Mouse (Mus musculus) liver, embryonic 11.5 days (tissue): Measurements from ENCODE around the gene Zfp93. TPM values are rescaled to one million over a fixed set of nuclear protein-coding genes. Genes with fewer than 3 reads are reported as not detected.
A peak's percentile ranks its signal among the peaks of the same experiment; 100 is the strongest.
"Not testable (repeated sequence)": the region's sequence is repeated elsewhere in the genome, so short reads cannot be mapped to it uniquely, and the experiment has no call there.

Source experiments
- ATAC-seq: fragments of 200-750 bp; cut with Nextera tagmentation; replicated peaks from 2 replicates; pipeline ENCODE4 v1.8.0; 2017; ENCODE audit warnings: moderate number of reproducible peaks, mild to moderate bottlenecking, moderate TSS enrichment, moderate library complexity; ENCODE audit not compliant: low FRiP score
- DNase-seq: peaks from one replicate; pipeline ENCODE4 v3.0.0-alpha.2; 2017; ENCODE audit warnings: low spot score
- H3K27ac ChIP-seq: fragments of 300-500 bp; sonication (generic); 2 replicates; pipeline ENCODE4 v1.5.1; 2014; ENCODE audit warnings: mild to moderate bottlenecking, low read depth, low read length, control low read depth
- H3K27me3 ChIP-seq: fragments of 300-500 bp; sonication (generic); replicated peaks from 2 replicates; pipeline ENCODE4 v1.6.1; 2014; ENCODE audit warnings: low read length, mixed read lengths; ENCODE audit not compliant: control insufficient read depth, insufficient read depth
- H3K36me3 ChIP-seq: fragments of 300-500 bp; sonication (generic); 2 replicates; pipeline ENCODE4 v1.6.1; 2014; ENCODE audit warnings: mild to moderate bottlenecking, low read length, moderate library complexity, mixed read lengths; ENCODE audit not compliant: control insufficient read depth, insufficient read depth
- H3K4me1 ChIP-seq: fragments of 300-500 bp; sonication (generic); replicated peaks from 2 replicates; pipeline ENCODE4 v1.6.1; 2014; ENCODE audit warnings: low read length, mixed read lengths; ENCODE audit not compliant: control insufficient read depth, insufficient read depth
- H3K4me2 ChIP-seq: fragments of 300-500 bp; sonication (generic); 2 replicates; pipeline ENCODE4 v1.6.1; 2014; ENCODE audit warnings: mild to moderate bottlenecking, control low read depth, moderate library complexity
- H3K4me3 ChIP-seq: fragments of 300-500 bp; sonication (generic); 2 replicates; pipeline ENCODE4 v1.5.1; 2014; ENCODE audit warnings: low read depth, low read length, control low read depth
- H3K9ac ChIP-seq: fragments of 300-500 bp; sonication (generic); 2 replicates; pipeline ENCODE4 v1.6.1; 2014; ENCODE audit warnings: low read depth, low read length, control low read depth
- H3K9me3 ChIP-seq: fragments of 300-500 bp; sonication (generic); 2 replicates; pipeline ENCODE4 v1.6.1; 2016; ENCODE audit warnings: low read length, inconsistent platforms, mixed read lengths; ENCODE audit not compliant: control insufficient read depth
- WGBS: fragments of 180-500 bp; shearing (Covaris S2); extraction: QIAGEN DNeasy Blood & Tissue Kit; methylation state at CpG from one replicate; pipeline ENCODE4 v1.1.7; 2014; 5-methylcytosine and 5-hydroxymethylcytosine counted together
- polyA plus RNA-seq: library from polyadenylated mRNA; unstranded; fragments of >200 nt; fragmentation: Nextera tagmentation; extraction: Ambion mirVana; gene quantifications from 2 replicates; pipeline ENCODE4 v1.2.1, GENCODE M21; 2014

Zfp93 gene
- polyA plus RNA-seq, 1 experiment from 2014 or later, result 3.8 TPM

DNA sequence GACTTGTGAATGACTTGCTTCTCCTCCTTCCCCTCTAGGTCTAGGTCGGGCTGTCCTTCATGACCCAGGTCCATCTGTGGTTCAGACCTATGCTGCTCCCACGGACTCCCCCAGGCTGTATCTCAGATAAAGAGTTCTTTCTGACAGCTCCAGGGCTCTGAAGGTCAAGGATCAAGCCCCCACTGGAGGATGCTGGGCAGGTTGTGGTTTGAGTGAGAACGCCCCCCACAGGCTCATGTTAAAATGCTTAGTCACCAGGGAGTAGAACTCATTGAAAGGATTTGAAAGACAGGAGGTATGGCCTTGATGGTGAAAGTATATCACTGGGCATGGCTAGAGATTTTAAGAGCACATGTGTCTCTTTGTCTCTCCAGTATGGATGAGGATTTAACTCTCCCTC, 964 bp upstream of the Zfp93 start:
- Histone ChIP-seq H3K9me3 (no peaks in the 10 kb centered on the region), H3K4me1 (no peaks in the 10 kb centered on the region), H3K9ac (no peak overlapping the region), H3K27me3 (no peaks in the 10 kb centered on the region), H3K36me3 (no peaks in the 10 kb centered on the region), H3K4me3 (no peak overlapping the region), H3K27ac (no peak overlapping the region), H3K4me2 (no peak overlapping the region)
- DNase-seq (no peak), ATAC-seq (no peak)
- WGBS, result 65% methylated on average over 3 of the region's 3 CpGs

DNA sequence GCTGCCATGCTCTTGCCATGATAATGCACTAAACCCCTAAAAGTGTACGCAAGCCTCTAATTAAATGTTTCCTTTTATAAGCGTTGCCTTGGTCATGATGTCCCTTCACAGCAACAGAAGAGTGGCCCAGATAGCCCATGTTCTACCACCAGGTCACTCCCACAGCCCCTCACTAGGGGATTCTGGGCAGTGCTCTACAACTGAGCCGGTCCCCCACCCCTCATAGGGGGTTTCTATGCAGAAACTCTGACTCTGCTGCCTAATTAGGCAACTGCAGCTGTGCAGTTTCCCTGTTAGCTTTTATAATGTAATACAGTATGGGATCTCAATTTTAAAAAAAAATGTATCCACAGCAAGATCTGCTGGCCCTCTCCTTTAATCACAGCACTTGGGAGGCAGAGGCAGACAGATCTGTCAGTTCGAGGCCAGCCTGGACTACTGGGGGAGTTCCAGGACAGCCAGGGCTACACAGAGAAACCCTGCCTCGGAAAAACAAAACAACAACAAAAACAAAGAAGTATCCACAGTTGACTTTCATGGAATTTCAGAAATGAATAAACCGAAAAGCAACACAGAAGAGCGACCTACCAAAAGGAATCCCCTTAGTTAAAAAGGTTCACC, 443 bp upstream of the Zfp93 start:
- Histone ChIP-seq H3K4me2 (peak overlapping the region; percentile 77), H3K27me3 (no peaks in the 10 kb centered on the region), H3K9ac (peak overlapping the region; percentile 67), H3K4me1 (no peaks in the 10 kb centered on the region), H3K4me3 (peak overlapping the region; percentile 67), H3K27ac (no peak overlapping the region), H3K36me3 (peaks cover 2% of the 10 kb centered on the region), H3K9me3 (no peaks in the 10 kb centered on the region)
- DNase-seq, result no peak
- peak; percentile 13; the same call in 1 of the 2 replicates for ATAC-seq
- WGBS, result 36% methylated on average over 7 of the region's 7 CpGs

DNA sequence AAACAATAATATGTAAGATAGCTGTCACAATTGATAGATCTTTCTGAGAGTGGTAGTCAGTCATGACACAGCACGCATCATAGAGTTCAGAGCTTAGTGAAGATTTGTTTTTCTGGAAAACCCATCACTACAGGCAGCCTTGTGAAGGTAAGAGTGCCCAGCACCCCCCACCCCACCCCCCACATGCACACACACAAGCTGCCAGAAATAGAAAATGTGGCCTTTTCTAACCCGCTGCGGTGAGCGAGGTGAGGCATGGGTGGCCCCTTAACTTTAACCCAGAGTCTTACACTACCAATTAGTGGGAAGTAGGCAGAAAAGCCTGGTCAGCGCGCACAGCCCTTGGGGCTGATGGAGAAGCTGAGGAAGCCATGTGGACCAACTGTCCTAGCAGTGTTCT, 971 bp downstream of the Zfp93 start:
- Histone ChIP-seq H3K9me3 (no peaks in the 10 kb centered on the region), H3K4me3 (no peak overlapping the region), H3K36me3 (peaks cover 7% of the 10 kb centered on the region), H3K9ac (no peak overlapping the region), H3K27ac (no peak overlapping the region), H3K4me2 (no peak overlapping the region), H3K4me1 (no peaks in the 10 kb centered on the region), H3K27me3 (no peaks in the 10 kb centered on the region)
- ATAC-seq, result no peak
- 90% methylated on average over 6 of the region's 6 CpGs for WGBS
- DNase-seq, result no peak

DNA sequence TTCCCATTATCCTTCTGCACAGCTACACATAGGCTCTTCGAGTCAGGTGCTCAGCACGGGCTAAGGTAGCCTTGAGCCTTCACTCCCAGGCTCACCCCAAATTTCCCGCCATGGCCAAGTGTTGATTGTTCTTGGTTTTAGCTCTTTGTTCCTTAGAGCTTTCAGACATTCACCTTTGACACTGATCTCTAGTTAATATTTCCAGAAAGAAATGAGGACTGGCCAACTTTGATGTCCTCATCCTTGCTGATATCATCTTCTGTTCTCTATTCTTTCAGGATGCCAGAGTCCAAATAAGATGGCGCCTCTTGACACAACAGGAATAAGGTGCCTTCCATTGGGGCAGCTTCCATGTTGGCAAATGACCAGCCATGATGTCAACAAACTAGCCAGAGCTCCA, 4.2 kb downstream of the Zfp93 start:
- no peak overlapping the region for H3K4me3 ChIP-seq
- ATAC-seq (no peak), DNase-seq (no peak)
- no peak overlapping the region for H3K27ac ChIP-seq
- no peaks in the 10 kb centered on the region for H3K4me1 ChIP-seq
- H3K4me2 ChIP-seq, result no peak overlapping the region
- 90% methylated on average over 4 of the region's 4 CpGs for WGBS
- no peak overlapping the region for H3K9ac ChIP-seq
- no peaks in the 10 kb centered on the region for H3K27me3 ChIP-seq
- peaks cover 10% of the 10 kb centered on the region for H3K36me3 ChIP-seq
- H3K9me3 ChIP-seq, result no peaks in the 10 kb centered on the region

DNA sequence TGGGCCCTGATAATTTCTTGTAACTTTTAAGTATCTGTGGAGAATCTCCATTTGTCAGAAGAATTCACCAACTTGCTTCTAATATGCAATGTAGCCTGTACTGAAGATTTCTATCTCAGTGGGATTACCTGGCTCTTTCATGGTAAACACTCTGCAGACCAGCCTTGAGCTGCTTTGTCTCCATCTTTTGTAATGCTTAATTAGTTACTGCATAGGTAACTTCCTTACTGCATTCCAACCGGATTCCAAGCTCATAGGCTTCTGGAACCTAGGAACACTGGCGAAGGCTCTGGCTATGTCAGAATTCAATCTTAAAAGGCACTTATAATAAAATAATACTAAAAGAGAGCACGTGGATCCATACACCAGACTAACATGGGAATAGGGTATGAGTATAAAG, 8.6 kb downstream of the Zfp93 start:
- H3K36me3 ChIP-seq, H3K4me2 ChIP-seq, H3K9ac ChIP-seq, H3K4me1 ChIP-seq, H3K4me3 ChIP-seq, H3K27ac ChIP-seq, H3K27me3 ChIP-seq, H3K9me3 ChIP-seq, DNase-seq, ATAC-seq: not testable (repeated sequence)
- 83% methylated on average over 3 of the region's 3 CpGs for WGBS

DNA sequence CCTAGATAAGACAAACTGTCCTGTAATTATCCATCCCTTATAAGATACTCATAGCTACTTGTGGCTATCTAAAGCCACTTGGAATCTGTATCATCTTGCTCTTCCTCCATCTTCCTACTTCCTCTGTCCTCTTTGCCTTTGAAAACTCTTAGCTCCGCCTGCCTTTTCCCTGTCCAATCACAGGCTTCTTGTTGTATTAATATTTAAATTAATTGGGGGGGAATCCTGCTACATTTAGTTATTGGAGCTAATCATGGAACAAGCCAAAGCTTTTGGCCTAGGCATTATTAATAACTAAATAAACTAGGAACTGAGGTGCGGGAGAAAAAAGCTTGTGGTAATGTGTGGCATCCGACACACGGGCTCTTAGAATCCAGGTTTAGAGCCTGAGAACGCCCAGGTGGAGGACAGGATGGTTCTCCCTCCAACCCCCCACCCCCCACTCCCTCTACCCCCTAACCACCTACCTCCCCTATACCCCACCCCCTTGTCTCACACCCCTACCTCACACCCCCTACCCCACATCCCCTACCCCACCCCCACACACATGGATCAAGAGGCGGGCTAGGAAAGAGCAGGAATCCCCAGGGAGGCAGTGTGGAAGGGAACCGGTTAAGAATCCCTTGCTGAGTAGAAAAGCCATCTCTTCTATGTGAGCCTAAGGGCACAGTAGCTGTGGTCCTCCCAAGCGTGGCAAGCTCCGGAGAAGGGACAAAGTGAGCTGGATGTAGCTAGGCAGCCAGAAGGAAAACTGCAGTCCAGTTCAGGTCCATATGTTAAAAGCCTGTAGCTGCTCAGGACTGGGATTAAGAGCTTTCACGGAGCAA, 10.0 kb downstream of the Zfp93 start:
- Histone ChIP-seq H3K36me3 (peaks cover 3% of the 10 kb centered on the region; the same call in 1 of the 2 replicates), H3K27me3 (no peaks in the 10 kb centered on the region), H3K27ac (no peak overlapping the region), H3K4me2 (no peak overlapping the region), H3K9ac (no peak overlapping the region), H3K9me3 (no peaks in the 10 kb centered on the region), H3K4me1 (no peaks in the 10 kb centered on the region), H3K4me3 (no peak overlapping the region)
- ATAC-seq (no peak), DNase-seq (no peak)
- WGBS, result 54% methylated on average over 10 of the region's 10 CpGs

DNA sequence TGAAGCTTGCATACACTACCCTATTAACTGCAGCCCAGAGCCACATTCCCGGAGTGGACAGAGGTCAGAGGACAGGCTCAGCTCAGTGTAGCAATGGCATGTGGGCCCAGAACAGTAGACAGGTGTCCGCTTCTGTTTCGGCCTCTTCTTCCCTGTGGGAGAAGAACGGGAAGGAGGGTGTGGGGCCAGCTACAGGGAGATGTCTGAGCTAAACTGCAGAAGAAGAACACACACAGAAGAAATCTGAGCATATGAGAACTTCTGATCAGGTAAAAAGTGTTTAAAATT, 10.6 kb downstream of the Zfp93 start:
- H3K4me2 ChIP-seq, result no peak overlapping the region
- peaks cover 2% of the 10 kb centered on the region; the same call in 1 of the 2 replicates for H3K36me3 ChIP-seq
- DNase-seq (no peak), ATAC-seq (no peak)
- H3K4me1 ChIP-seq, result no peaks in the 10 kb centered on the region
- WGBS, result 57% methylated on average over 4 of the region's 4 CpGs
- H3K27ac ChIP-seq, result no peak overlapping the region
- no peaks in the 10 kb centered on the region for H3K9me3 ChIP-seq
- H3K4me3 ChIP-seq, result no peak overlapping the region
- H3K27me3 ChIP-seq, result no peaks in the 10 kb centered on the region
- H3K9ac ChIP-seq, result no peak overlapping the region

DNA sequence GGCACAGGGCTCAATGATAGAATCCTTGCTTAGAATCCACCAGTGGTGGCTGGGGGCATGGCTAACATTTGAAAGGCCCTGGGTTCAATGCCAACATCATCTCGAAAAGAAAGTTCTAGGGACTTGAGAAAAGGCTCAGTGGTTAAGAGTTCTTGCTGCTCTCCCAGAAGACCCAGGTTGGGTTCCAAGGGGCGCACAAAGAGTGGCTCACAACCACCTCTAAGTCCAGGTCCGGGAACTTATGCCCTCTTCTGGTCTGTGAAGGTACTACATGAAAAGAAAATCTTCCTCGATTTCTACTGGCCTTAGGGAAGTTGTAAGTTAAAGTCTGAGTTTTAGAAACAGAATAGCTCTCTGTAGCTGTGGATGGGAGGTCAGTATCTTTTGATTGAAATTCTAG, 15.9 kb downstream of the Zfp93 start:
- H3K4me2 ChIP-seq, result no peak overlapping the region
- H3K9ac ChIP-seq, result no peak overlapping the region
- H3K27ac ChIP-seq, result no peak overlapping the region
- H3K9me3 ChIP-seq, result no peaks in the 10 kb centered on the region
- DNase-seq, result no peak
- WGBS, result 43% methylated on average over 4 of the region's 4 CpGs
- no peak overlapping the region for H3K4me3 ChIP-seq
- peaks cover 11% of the 10 kb centered on the region for H3K36me3 ChIP-seq
- H3K4me1 ChIP-seq, result no peaks in the 10 kb centered on the region
- ATAC-seq, result no peak
- no peaks in the 10 kb centered on the region for H3K27me3 ChIP-seq

DNA sequence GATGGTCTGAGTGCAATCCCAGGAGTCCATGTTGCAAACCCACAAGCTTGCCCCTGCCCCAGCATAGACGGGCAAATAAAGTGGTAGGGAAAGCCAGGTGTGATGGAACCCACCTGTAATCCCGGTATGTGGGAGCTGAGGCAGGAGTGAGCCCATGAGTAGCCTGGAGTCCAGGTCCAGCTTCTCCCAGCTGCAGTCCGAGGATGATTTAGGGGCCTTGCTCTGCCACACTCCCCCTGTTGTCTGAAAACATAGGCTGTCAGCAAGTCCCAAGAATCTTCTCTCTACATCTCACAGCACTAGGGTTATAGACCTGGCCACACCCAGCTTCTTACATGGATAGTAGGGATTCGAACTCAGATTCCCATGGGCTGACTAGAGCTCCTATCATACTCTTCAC, 16.7 kb downstream of the Zfp93 start:
- Histone ChIP-seq H3K36me3 (peaks cover 17% of the 10 kb centered on the region), H3K4me3 (no peak overlapping the region), H3K9ac (no peak overlapping the region), H3K27ac (no peak overlapping the region), H3K9me3 (no peaks in the 10 kb centered on the region), H3K4me2 (no peak overlapping the region), H3K27me3 (no peaks in the 10 kb centered on the region), H3K4me1 (no peaks in the 10 kb centered on the region)
- DNase-seq, result no peak
- WGBS, result 68% methylated on average over 4 of the region's 4 CpGs
- no peak for ATAC-seq
